In the genomic region with DNA sequence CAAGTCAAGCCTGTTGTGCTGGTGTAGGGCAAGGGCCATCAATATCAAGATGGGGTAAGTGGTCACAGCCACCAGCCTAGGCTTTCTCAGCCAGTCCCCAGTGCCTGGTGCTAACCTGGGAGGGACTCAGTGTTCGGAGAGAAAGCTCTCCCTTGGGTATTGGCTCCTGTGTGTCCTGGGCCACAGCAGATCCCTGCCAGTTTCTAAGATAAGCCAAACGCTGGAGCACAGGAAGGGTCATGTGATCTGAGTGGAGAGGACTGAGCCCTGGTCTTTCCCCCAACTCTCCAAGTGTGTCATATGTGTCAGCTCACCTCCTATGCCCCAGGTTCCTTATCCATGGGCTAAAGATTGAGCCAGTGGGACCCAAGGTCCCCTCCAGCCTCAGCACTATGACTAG, we compare ENCODE assay signal across 12 mouse cellular contexts. TPM values are rescaled to one million over a fixed set of nuclear protein-coding genes. Genes with fewer than 3 reads are reported as not detected.
DNase-seq lines count a peak whose midpoint lies in the region; ATAC-seq lines count a peak whose summit lies in the region.
"Had no signal": no experiment of that assay in that cellular context is flagged by ENCODE, and none has a peak within 500 bp of the region (broad histone marks: within the 10 kb centered on the region; RNA-seq: fewer than 3 reads in every experiment).

No protein-coding gene starts in this region.

- H3K9ac ChIP-seq in neural tube, embryonic 12.5 days: no peak overlapping the region
- H3K9ac ChIP-seq in hindbrain, embryonic 14.5 days: peak overlapping the region; percentile 87
- H3K9ac ChIP-seq in stomach, embryonic 16.5 days (ENCODE audit: low read length): peak overlapping the region; percentile 35; the same call in 1 of the 2 replicates

- WGBS in neural tube, embryonic 12.5 days: 45% methylated on average over 2 of the region's 2 CpGs
- 34% methylated on average over 2 of the region's 2 CpGs for WGBS in hindbrain, embryonic 14.5 days
- WGBS in stomach, embryonic 16.5 days: 23% methylated on average over 2 of the region's 2 CpGs

- peak; percentile 73 for DNase-seq in cerebellum, adult 11-12 months
- DNase-seq in neural tube, embryonic 10.5 days (ENCODE audit: extremely low spot score, low spot score): no peak
- DNase-seq in hindbrain, embryonic 14.5 days (ENCODE audit: low spot score): no peak
- DNase-seq in urinary bladder, adult 2 months (ENCODE audit: low spot score): no peak
- DNase-seq in gastrocnemius, postnatal 25 days: no peak
- DNase-seq: B cell, adult 2 months; lung, adult 2 months had no signal

- no peak for ATAC-seq in cerebellum, adult (ENCODE audit: insufficient number of reproducible peaks, low FRiP score, low TSS enrichment)
- ATAC-seq in neural tube, embryonic 12.5 days (ENCODE audit: low FRiP score, low read depth): no peak
- no peak; the same call in 1 of the 2 replicates for ATAC-seq in hindbrain, embryonic 14.5 days (ENCODE audit: low FRiP score)
- ATAC-seq in stomach, embryonic 16.5 days (ENCODE audit: insufficient read depth, low FRiP score): 0 out of 2 replicates have a peak, but pooled peaks have one; percentile 4
- ATAC-seq: inflammation-experienced regulatory T-cells, adult 6 months had no signal

- no peak overlapping the region for H3K4me3 ChIP-seq in neural tube, embryonic 12.5 days
- peak overlapping the region; percentile 71 for H3K4me3 ChIP-seq in hindbrain, embryonic 14.5 days (replicated peaks; ENCODE audit: low read length)
- no peak overlapping the region for H3K4me3 ChIP-seq in stomach, embryonic 16.5 days (replicated peaks; ENCODE audit: low read length)

- no peak overlapping the region for H3K27ac ChIP-seq in neural tube, embryonic 12.5 days
- no peak overlapping the region for H3K27ac ChIP-seq in hindbrain, embryonic 14.5 days
- H3K27ac ChIP-seq in stomach, embryonic 16.5 days (ENCODE audit: low read length): peak overlapping the region; percentile 52; the same call in 1 of the 2 replicates

- peaks cover 46% of the 10 kb centered on the region for H3K27me3 ChIP-seq in neural tube, embryonic 12.5 days (replicated peaks)
- peaks cover 28% of the 10 kb centered on the region for H3K27me3 ChIP-seq in hindbrain, embryonic 14.5 days (ENCODE audit: control insufficient read depth, insufficient read depth, low read length)
- H3K27me3 ChIP-seq in stomach, embryonic 16.5 days (ENCODE audit: control insufficient read depth, insufficient read depth, low read length): peaks cover 20% of the 10 kb centered on the region

- H3K9me3 ChIP-seq in neural tube, embryonic 12.5 days: no peaks in the 10 kb centered on the region
- H3K9me3 ChIP-seq in hindbrain, embryonic 14.5 days (ENCODE audit: control insufficient read depth, low read length): no peaks in the 10 kb centered on the region
- no peaks in the 10 kb centered on the region for H3K9me3 ChIP-seq in stomach, embryonic 16.5 days (replicated peaks; ENCODE audit: control insufficient read depth, low read length)

- peak overlapping the region; percentile 97; the same call in 1 of the 2 replicates for H3K4me2 ChIP-seq in neural tube, embryonic 12.5 days (replicated peaks)
- peak overlapping the region; percentile 98 for H3K4me2 ChIP-seq in hindbrain, embryonic 14.5 days (replicated peaks)
- peak overlapping the region; percentile 90; the same call in 1 of the 2 replicates for H3K4me2 ChIP-seq in stomach, embryonic 16.5 days (ENCODE audit: low read depth, low read length)

- peaks cover 14% of the 10 kb centered on the region for H3K4me1 ChIP-seq in neural tube, embryonic 12.5 days
- H3K4me1 ChIP-seq in hindbrain, embryonic 14.5 days (replicated peaks; ENCODE audit: control insufficient read depth, insufficient read depth, low read length): peaks cover 32% of the 10 kb centered on the region
- H3K4me1 ChIP-seq in stomach, embryonic 16.5 days (ENCODE audit: control insufficient read depth, insufficient read depth, low read length): peaks cover 20% of the 10 kb centered on the region; the same call in 1 of the 2 replicates

- H3K36me3 ChIP-seq in neural tube, embryonic 12.5 days: no peaks in the 10 kb centered on the region
- H3K36me3 ChIP-seq in hindbrain, embryonic 14.5 days (replicated peaks; ENCODE audit: control insufficient read depth, insufficient read depth): no peaks in the 10 kb centered on the region
- no peaks in the 10 kb centered on the region for H3K36me3 ChIP-seq in stomach, embryonic 16.5 days (ENCODE audit: control insufficient read depth, insufficient read depth, low read length)

RNA-seq across cellular contexts. Expression of gene Kcnk3, which starts 0.9 kb away (rescaled TPM):
- 1.8 and 1.9 TPM in 2 replicates for polyA plus RNA-seq in neural tube, embryonic 12.5 days (2016; fragmentation: Nextera tagmentation; extraction: Ambion mirVana)
- polyA plus RNA-seq in hindbrain, embryonic 14.5 days (2014; fragmentation: Nextera tagmentation; extraction: Ambion mirVana): 11.7 and 13.6 TPM in 2 replicates
- 6.6 and 7.0 TPM in 2 replicates for polyA plus RNA-seq in stomach, embryonic 16.5 days (2015; fragmentation: Nextera tagmentation; extraction: Ambion mirVana)
- polyA plus RNA-seq in urinary bladder, adult 2 months (2012; rRNA removed): 15.1 and 28.4 TPM in 2 replicates
- total RNA-seq in gastrocnemius, postnatal 25 days (2021): 1 to 10 TPM in 1 of 2 experiments, under 1 TPM in 1; 0.20 to 1.4 TPM

RNA-seq across cellular contexts. Expression of gene Cib4, which starts 41.5 kb away (rescaled TPM):
- not detected in 2 replicates for polyA plus RNA-seq in neural tube, embryonic 12.5 days (2016; fragmentation: Nextera tagmentation; extraction: Ambion mirVana)
- polyA plus RNA-seq in hindbrain, embryonic 14.5 days (2014; fragmentation: Nextera tagmentation; extraction: Ambion mirVana): not detected in 2 replicates
- not detected in 2 replicates for polyA plus RNA-seq in stomach, embryonic 16.5 days (2015; fragmentation: Nextera tagmentation; extraction: Ambion mirVana)
- polyA plus RNA-seq in urinary bladder, adult 2 months (2012; rRNA removed): 0.32 and 0.40 TPM in 2 replicates
- not detected for total RNA-seq in gastrocnemius, postnatal 25 days (2021)
- total RNA-seq: left cerebral cortex, adult 18-20 months had no signal
- polyA plus RNA-seq: inflammation-experienced regulatory T-cells, adult 6 months had no signal
